Mouse (Mus musculus) CH12.LX (cell line): ENCODE data around the gene Cachd1. TPM values are rescaled to one million over a fixed set of nuclear protein-coding genes. Genes with fewer than 3 reads are reported as not detected.

Experiments used
- DNase-seq: peaks from one replicate; pipeline ENCODE4 v3.0.0-alpha.2; 2013; ENCODE audit errors: extremely low read depth
- H3K27ac ChIP-seq: 2 replicates; pipeline ENCODE4 v1.5.1; 2012; ENCODE audit warnings: low read depth, mild to moderate bottlenecking, control low read depth, moderate library complexity; ENCODE audit not compliant: insufficient read depth
- H3K27me3 ChIP-seq: replicated peaks from 2 replicates; pipeline ENCODE3; 2012; ENCODE audit warnings: inconsistent platforms
- H3K36me3 ChIP-seq, 2 experiments: replicated peaks in 1 of 2; 2 replicates each; pipeline versions ENCODE3 to v1.6.1; 2012; ENCODE audit warnings: inconsistent platforms in 1 of 2, low read length in 1 of 2, mild to moderate bottlenecking in 1 of 2, mixed read lengths in 1 of 2, moderate library complexity in 1 of 2; ENCODE audit not compliant: control insufficient read depth in 1 of 2, insufficient read depth in 1 of 2
- H3K4me1 ChIP-seq, 2 experiments: 2 replicates each; pipeline ENCODE4 v1.6.1; 2012; ENCODE audit warnings: inconsistent platforms in 1 of 2, moderate library complexity in 1 of 2; ENCODE audit not compliant: insufficient read depth in 2 of 2, control insufficient read depth in 1 of 2
- H3K4me2 ChIP-seq: 2 replicates; pipeline ENCODE4 v1.6.1; 2012; ENCODE audit warnings: low read depth, mild to moderate bottlenecking, control low read depth; ENCODE audit not compliant: poor library complexity, insufficient read depth, severe bottlenecking
- H3K4me3 ChIP-seq, 3 experiments: fragments of 150-350 bp in 1 of 3; sonication (generic) in 1 of 3; replicated peaks in 1 of 3; 2 replicates each; pipeline versions ENCODE3 to v1.5.1; 2011 to 2012; ENCODE audit warnings: low read depth in 2 of 3, low read length in 2 of 3, mild to moderate bottlenecking in 2 of 3, moderate library complexity in 2 of 3, control low read depth in 1 of 3, improper control_type of control experiment in 1 of 3, inconsistent platforms in 1 of 3, mixed read lengths in 1 of 3; ENCODE audit not compliant: poor library complexity in 1 of 3
- H3K79me2 ChIP-seq: replicated peaks from 2 replicates; pipeline ENCODE4 v1.6.1; 2012; ENCODE audit warnings: mild to moderate bottlenecking, moderate library complexity; ENCODE audit not compliant: control insufficient read depth, poor library complexity, insufficient read depth, severe bottlenecking; ENCODE audit errors: extremely low read depth
- H3K9ac ChIP-seq: 2 replicates; pipeline ENCODE4 v1.6.1; 2012; ENCODE audit warnings: low read depth, mild to moderate bottlenecking, control low read depth, moderate library complexity; ENCODE audit not compliant: insufficient read depth
- H3K9me3 ChIP-seq: replicated peaks from 2 replicates; pipeline ENCODE3; 2012; ENCODE audit warnings: low read length, inconsistent platforms, mixed read lengths
- BHLHE40 ChIP-seq: IDR thresholded peaks from 2 replicates; pipeline ENCODE4 v1.6.1; 2011; ENCODE audit warnings: mild to moderate bottlenecking, low read depth, low read length, improper control_type of control experiment
- CHD2 ChIP-seq: IDR thresholded peaks from 2 replicates; pipeline ENCODE4 v1.6.1; 2011; ENCODE audit warnings: low read length, improper control_type of control experiment
- ELF1 ChIP-seq: IDR thresholded peaks from 2 replicates; pipeline ENCODE4 v1.6.1; 2014; ENCODE audit warnings: low read depth, mild to moderate bottlenecking, inconsistent platforms, low read length, improper control_type of control experiment
- IRF4 ChIP-seq: IDR thresholded peaks from 2 replicates; pipeline ENCODE4 v1.6.1; 2014; ENCODE audit warnings: low read depth, mild to moderate bottlenecking, inconsistent platforms, low read length, improper control_type of control experiment
- JUND ChIP-seq: conservative IDR thresholded peaks from 2 replicates; pipeline ENCODE4 v1.6.1; 2011; ENCODE audit warnings: low read depth, low read length, improper control_type of control experiment
- KAT2A ChIP-seq: IDR thresholded peaks from 2 replicates; pipeline ENCODE4 v1.6.1; 2012; ENCODE audit warnings: low read length, improper control_type of control experiment, inconsistent platforms; ENCODE audit not compliant: insufficient replicate concordance
- MAFK ChIP-seq: IDR thresholded peaks from 2 replicates; pipeline ENCODE4 v1.6.1; 2011; ENCODE audit warnings: low read length, improper control_type of control experiment; ENCODE audit not compliant: insufficient replicate concordance
- MAZ ChIP-seq: IDR thresholded peaks from 2 replicates; pipeline ENCODE4 v1.6.1; 2012; ENCODE audit warnings: low read depth, mild to moderate bottlenecking, inconsistent platforms, low read length, improper control_type of control experiment, moderate library complexity
- MYC ChIP-seq: IDR thresholded peaks from 2 replicates; pipeline ENCODE4 v1.6.1; 2011; ENCODE audit warnings: low read depth, mild to moderate bottlenecking, improper control_type of control experiment, low read length
- PAX5 ChIP-seq: IDR thresholded peaks from 2 replicates; pipeline ENCODE4 v1.6.1; 2012; ENCODE audit warnings: low read length, inconsistent platforms, mixed read lengths
- POLR2A ChIP-seq: IDR thresholded peaks from 2 replicates; pipeline ENCODE4 v1.6.1; 2011; ENCODE audit warnings: low read depth, mild to moderate bottlenecking, improper control_type of control experiment, low read length
- RCOR1 ChIP-seq: conservative IDR thresholded peaks from 2 replicates; pipeline ENCODE4 v1.6.1; 2012; ENCODE audit warnings: low read depth, mild to moderate bottlenecking, inconsistent platforms, low read length, improper control_type of control experiment
- USF1 ChIP-seq: IDR thresholded peaks from 2 replicates; pipeline ENCODE4 v1.6.1; 2014; ENCODE audit warnings: low read depth, mild to moderate bottlenecking, inconsistent platforms, low read length, improper control_type of control experiment
- USF2 ChIP-seq: conservative IDR thresholded peaks from 2 replicates; pipeline ENCODE4 v1.6.1; 2011; ENCODE audit warnings: low read depth, low read length, improper control_type of control experiment
- ZKSCAN1 ChIP-seq: IDR thresholded peaks from 2 replicates; pipeline ENCODE4 v1.6.1; 2012; ENCODE audit warnings: low read depth, inconsistent platforms, low read length, improper control_type of control experiment, borderline replicate concordance
- ZMIZ1 ChIP-seq: IDR thresholded peaks from 2 replicates; pipeline ENCODE4 v1.6.1; 2012; ENCODE audit warnings: low read depth, mild to moderate bottlenecking, inconsistent platforms, low read length, improper control_type of control experiment
- dilution Hi-C: fragments of 300-500 bp; cut with MboI; formaldehyde crosslinking; loops from 2 replicates; pipeline ENCODE4 v1.14.3; 2020; ENCODE audit warnings: low sequenced_read_pairs; ENCODE audit not compliant: extremely low pct_unique_long_range_greater_than_20kb, extremely low pct_ligation_motif_present
- in situ Hi-C: fragments of 300-500 bp; cut with MboI; formaldehyde crosslinking; loops from 3 replicates; pipeline ENCODE4 v1.14.3; 2019; ENCODE audit warnings: low sequenced_read_pairs, low pct_ligation_motif_present, low pct_unique_long_range_greater_than_20kb, mixed read lengths
- polyA plus RNA-seq: library from polyadenylated mRNA; unstranded; fragments of >175 nt; gene quantifications from 2 replicates; pipeline ENCODE4 v1.2.1, GENCODE M21; 2012; ENCODE audit warnings: low read depth; ENCODE audit not compliant: insufficient read length
- total RNA-seq, 2 experiments: library from RNA; depleted of rRNA; stranded (reverse); fragments of 300-350 nt in 1 of 2; fragments of >200 nt in 1 of 2; gene quantifications; 2 replicates each; pipeline ENCODE4 v1.2.3; 2012 to 2014

Gene Cachd1
- total and polyA plus RNA-seq, 3 experiments: 0.13 to 0.24 (median 0.20) TPM

DNA sequence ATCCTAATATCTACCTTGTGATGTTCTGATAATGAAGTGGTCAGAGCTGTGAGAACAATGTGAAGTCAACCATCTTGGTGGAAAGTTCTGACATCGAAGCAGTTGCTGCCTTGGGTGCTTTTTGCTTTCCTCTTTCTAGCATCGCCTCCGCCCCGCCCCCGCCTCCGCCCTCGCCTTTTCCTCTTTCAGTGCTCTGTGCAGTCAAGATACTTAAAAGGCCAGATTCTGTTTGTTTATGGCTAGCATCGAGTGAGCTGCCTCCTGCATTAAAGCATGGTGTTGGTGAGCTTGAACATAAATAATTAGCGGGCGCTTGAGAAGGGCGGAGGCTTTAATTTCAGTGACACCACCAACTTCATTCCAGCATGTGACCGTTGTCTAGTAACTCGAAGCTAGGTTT lies 88.9 kb downstream of the Cachd1 start:
- Histone ChIP-seq H3K4me2 (no peak overlapping the region), H3K4me1 (no peaks in the 10 kb centered on the region), H3K27me3 (no peaks in the 10 kb centered on the region), H3K9me3 (no peaks in the 10 kb centered on the region), H3K9ac (no peak overlapping the region), H3K4me3 (no peak overlapping the region), H3K27ac (no peak overlapping the region), H3K79me2 (no peaks in the 10 kb centered on the region), H3K36me3 (no peaks in the 10 kb centered on the region)
- dilution Hi-C loops: no loop called here
- in situ Hi-C loops: no loop called here
- TF ChIP-seq ZMIZ1 (no peak), MAZ (no peak)
- DNase-seq: no peak

DNA sequence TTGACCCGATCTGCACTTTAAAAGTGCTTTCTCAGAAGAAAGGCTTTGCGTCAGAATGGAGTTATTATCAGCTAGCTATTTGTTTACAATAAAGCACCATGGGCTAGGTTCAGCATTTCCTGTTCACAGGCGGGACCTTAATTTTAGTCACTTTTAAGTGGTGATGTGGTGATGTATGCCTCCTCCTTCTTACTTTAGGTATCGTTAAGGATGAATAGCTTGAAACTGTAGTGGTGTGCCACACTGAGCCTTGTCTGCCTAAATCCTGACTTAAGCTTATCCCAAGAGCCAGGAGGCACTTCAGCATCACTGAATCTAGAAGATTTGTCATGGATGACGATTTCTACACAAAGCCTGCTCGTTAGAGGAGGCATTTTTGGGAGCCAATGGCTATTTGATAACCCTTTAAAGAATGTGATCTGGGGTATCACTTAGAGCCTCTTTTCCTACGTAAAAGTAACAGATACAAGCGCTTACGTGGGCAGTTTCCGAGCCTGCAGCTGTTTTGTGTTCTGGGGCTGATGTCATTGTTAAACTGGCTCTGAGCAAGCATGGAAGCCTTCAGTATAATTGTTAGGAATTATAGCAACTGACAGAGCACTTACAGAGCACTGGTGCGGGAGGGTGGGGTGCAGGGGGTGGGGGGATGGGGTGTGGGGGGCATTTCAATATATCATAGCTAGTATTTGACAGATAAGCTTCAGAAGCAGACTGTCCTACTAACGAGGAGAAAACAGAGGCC lies 89.7 kb downstream of the Cachd1 start:
- no peaks in the 10 kb centered on the region for H3K9me3 ChIP-seq
- H3K4me3 ChIP-seq: no peak overlapping the region
- no peak overlapping the region for H3K9ac ChIP-seq
- H3K27ac ChIP-seq: no peak overlapping the region
- TF ChIP-seq USF2 (no peak), RCOR1 (no peak), POLR2A (no peak), KAT2A (no peak), PAX5 (no peak), CHD2 (no peak), MAFK (no peak), ZKSCAN1 (no peak), ELF1 (no peak), JUND (no peak)
- in situ Hi-C loops: no loop called here
- H3K36me3 ChIP-seq: no peaks in the 10 kb centered on the region
- dilution Hi-C loops: no loop called here
- no peaks in the 10 kb centered on the region for H3K79me2 ChIP-seq
- H3K27me3 ChIP-seq: no peaks in the 10 kb centered on the region
- H3K4me2 ChIP-seq: no peak overlapping the region
- no peak for DNase-seq
- no peaks in the 10 kb centered on the region for H3K4me1 ChIP-seq

DNA sequence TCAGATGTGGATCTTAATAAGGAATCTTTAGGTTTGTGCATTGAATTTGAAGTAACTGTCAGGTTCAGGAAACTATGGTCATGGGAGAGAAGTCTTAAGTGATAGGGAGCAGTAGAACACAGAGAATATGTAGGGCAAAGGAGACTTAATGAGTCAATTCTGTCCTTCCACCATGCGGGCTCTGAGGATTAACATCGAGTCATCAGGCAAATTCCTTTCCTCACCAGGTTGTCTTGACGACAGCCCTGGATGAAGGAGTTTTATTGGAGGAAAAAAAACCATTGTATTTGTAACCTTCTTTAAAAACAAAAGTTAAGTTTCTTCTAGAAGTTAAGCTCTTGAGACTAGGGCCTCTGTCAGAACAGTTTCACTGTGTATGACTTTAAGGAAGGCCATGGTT lies 100.9 kb downstream of the Cachd1 start:
- Histone ChIP-seq H3K4me2 (no peak overlapping the region), H3K4me1 (no peaks in the 10 kb centered on the region), H3K27me3 (no peaks in the 10 kb centered on the region)
- no peak for DNase-seq
- TF ChIP-seq BHLHE40: no peak
- TF ChIP-seq IRF4: no peak
- TF ChIP-seq MAZ: no peak
- TF ChIP-seq USF1: no peak
- no peak for TF ChIP-seq MAFK
- no peak for TF ChIP-seq MYC
- TF ChIP-seq, all 38 proteins: peak for 0
- dilution Hi-C loops (no loop called here), in situ Hi-C loops (no loop called here)
- H3K4me3 ChIP-seq: no peak overlapping the region
- H3K36me3 ChIP-seq: no peaks in the 10 kb centered on the region
- no peak overlapping the region for H3K27ac ChIP-seq
- H3K79me2 ChIP-seq: no peaks in the 10 kb centered on the region
- no peak overlapping the region for H3K9ac ChIP-seq
- no peaks in the 10 kb centered on the region for H3K9me3 ChIP-seq
